Mouse (Mus musculus): ENCODE results near the gene Eva1a.

Eva1a gene

DNA sequence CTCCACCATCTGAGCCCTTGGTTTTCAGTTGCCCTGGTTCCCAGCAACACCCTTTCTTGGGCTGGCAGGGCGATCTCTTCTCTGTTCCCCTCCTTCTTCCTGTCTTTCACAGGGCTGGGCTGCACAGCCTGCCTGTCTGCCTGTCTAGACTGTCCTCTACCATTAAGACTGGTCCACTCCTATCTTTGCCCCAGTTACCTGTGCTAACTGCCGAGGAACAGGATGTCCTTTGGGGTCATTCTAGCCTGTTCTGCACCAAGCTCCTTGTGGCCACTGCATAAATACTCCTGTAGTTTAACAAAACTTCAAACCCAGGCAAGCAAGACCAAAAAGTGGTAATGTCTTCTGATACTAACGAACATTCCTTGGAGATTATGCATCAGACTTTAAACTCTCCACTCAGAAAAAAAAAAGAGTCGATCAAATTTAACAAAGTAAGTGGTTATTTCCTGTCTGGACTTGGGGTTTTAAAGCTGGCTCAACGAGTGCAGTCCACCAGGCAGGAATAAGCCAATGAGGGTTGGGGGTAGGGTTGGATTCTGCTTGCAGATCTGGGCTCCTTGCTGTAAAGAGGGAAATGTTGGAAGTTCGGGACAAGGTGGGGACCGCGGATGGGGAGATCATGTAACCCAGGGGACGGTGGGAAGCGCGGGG is at the start of gene Eva1a:
Eva1a (plus strand) TSS at position 210 of the 654 bp plus-strand sequence.
- DNase-seq (ENCODE audit: low read depth, low spot score) = no peak

GRCm38 (mm10) chr6:82012392-82012791 is 28.5 kb upstream of the Eva1a start:
- no peak for DNase-seq (ENCODE audit: low read depth, low spot score)

- no peak for DNase-seq (ENCODE audit: low read depth, low spot score)
Measured at GRCm38 (mm10) chr6:82021074-82021473, 19.8 kb upstream of the Eva1a start.

GRCm38 (mm10) chr6:82021494-82021893 is 19.3 kb upstream of the Eva1a start:
- no peak for DNase-seq (ENCODE audit: low read depth, low spot score)

DNA sequence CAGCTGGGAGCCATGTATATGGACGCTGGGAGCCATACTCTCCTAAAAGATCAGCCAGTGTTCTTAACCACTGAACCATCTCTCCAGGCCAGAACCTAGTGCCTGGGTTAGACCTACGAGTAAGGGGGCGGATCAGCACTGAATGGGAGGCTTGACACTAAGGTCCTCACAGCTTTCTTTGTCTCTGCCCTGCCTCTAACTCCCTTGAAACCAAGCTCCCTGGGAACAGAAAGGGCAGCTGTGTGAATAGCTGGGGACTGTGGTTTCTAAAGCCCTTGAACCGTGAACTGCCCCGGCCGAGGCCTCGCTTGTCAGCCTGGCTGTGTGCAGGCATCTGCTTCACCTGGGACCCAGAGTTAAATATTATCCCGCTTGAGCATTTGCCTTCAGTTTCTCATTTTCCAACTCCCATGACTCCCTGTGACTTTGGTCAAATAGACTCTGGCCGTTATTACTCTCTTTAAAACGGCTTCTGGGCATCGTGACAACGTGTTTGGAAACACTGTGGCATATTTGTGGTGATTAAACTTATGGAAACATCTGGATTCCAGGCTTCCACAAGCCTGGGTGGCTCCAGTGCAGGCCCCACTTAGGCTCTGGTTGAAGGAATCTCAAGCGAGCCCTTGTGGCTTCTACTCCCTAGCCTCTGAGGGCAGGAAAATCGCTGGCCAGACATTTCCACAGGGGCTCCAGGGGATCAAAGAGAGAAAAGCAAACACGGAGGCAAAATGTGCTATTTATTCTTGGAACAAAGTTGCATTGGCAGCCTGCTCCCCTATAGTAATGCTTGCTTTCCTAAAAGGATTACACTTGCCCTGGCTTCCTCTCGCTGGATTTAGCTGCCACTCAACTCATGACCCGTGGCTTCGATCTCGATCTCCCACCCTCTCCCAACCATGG is 11.0 kb upstream of the Eva1a start:
- no peak for DNase-seq (ENCODE audit: low read depth, low spot score)

DNA sequence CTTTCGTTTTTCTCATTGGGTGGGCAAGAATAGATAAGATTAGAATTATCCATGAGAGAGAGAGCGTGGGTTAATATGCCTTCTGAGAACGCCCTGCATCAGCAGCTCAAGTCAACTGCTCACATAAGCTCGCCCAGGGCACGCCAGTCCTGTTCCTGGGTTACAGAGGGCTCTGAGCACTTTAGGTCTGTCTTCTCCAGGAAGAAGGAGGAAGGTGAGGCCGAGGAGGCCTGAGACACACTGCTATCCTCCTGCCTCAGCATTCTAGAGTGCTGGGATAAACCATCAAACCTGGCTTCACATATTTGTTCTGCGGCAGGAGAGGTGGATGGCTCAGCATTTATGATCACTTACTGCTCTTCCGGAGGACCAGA is 10.3 kb upstream of the Eva1a start:
- no peak for DNase-seq (ENCODE audit: low read depth, low spot score)

GRCm38 (mm10) chr6:82037211-82037610 is 3.6 kb upstream of the Eva1a start:
- DNase-seq (ENCODE audit: low read depth, low spot score) = no peak

GRCm38 (mm10) chr6:82039193-82039592 is 1.6 kb upstream of the Eva1a start:
- DNase-seq (ENCODE audit: low read depth, low spot score) = no peak

DNA sequence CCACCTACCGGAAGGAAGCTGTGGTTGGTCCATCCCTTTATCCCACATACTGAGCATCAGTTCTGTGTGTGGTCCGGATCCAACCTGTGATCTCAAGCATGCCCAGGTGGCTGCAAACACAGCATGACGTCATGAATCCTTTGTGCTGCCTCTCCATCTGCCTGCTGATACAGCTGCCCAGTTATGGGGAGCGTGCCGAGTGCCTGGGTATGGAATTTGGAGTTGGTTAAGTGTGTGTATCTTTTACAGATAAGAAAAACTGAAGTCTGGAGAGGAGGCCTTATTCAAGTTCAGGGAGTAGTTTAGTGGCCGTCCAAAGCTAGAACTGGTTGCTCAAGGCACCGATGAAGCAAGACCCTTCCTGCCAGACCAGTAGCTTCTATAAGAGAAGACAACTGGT is 875 bp upstream of the Eva1a start:
- DNase-seq (ENCODE audit: low read depth, low spot score) = no peak

GRCm38 (mm10) chr6:82041488-82042295 is 849 bp downstream of the Eva1a start:
- DNase-seq (ENCODE audit: low read depth, low spot score) = no peak

DNA sequence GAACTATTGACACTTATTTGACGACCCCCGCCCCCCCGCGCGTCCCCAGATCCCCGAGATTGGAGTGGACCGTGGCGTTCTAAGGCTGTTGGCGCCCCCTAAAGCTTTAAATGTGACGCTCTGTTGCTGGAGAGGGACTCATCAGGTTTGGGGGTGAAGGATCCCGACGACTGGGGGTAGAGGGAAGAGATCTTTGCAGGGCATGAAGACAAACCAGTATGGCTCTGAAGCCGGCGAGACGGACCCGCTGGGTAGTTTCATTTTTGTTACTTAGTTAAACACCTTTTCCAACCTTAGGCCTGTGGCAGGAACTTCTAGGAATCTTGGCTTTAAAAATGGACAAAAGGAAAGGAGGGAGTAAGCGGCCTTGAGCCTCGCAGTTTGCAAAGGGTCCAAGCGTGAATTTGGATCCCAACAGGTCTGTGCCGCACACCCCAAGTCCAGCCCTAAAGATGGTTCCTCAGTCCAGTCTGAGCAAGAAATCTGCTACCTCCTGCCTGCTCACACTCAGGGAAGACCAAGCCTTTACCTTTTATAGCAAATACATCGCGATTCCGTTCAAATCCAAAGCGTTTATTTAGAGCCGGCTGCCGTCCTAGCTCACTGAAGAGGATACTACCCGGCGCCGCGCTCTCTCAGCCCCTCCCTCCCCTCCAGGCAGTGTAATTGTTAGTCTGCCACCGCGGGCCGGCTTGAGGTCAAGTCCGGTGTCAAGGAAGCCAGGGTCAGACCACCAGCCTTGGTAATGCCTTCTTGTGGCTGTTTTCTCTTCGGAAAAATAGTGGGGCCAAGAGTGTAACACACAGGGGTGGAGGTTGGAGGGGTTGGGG is 1.7 kb downstream of the Eva1a start:
- DNase-seq (ENCODE audit: low read depth, low spot score) = no peak

DNA sequence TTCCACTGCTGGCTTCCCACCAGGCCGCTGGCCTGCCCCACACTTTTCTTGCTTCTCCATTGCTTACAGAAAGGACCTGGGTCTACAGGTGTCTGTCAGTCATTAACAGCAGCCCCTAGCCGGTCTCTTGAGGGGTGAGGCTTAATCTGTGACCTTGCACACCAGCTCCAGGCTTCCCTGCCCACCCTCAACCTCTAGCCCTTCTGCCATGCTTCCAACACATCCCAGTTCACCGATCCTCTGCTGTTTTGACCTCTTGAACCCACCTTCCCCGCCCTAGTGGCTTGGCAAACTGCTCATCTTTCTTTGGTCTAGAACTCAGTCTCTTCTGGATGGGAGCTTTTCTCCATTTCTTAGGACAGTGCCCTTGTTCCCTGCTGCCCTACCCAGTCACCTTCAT is 2.8 kb downstream of the Eva1a start:
- DNase-seq (ENCODE audit: low read depth, low spot score) = no peak

GRCm38 (mm10) chr6:82044509-82044908 is 3.7 kb downstream of the Eva1a start:
- no peak for DNase-seq (ENCODE audit: low read depth, low spot score)

- DNase-seq (ENCODE audit: low read depth, low spot score) = no peak
Measured at GRCm38 (mm10) chr6:82047977-82048376, 7.1 kb downstream of the Eva1a start.

DNA sequence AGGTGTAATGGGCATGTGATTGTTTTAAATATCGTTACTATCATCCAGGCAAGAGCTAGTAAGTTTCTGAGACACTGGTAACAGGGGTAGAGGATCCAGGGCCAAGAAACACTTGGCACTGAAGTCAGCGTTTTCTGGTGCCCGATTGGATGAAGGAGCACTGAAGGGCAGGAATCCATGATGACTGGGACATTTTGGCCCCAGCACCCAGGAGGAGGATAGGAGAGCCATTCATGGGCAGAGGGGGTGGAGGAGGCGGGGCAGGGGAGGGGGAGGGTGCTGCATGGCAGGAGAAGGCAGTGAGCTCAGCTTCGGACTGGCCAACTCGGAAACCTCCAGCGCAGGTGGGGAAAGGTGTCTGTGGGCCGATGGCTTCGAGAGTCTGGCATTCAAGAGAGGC is 9.4 kb downstream of the Eva1a start:
- no peak for DNase-seq (ENCODE audit: low read depth, low spot score)

DNA sequence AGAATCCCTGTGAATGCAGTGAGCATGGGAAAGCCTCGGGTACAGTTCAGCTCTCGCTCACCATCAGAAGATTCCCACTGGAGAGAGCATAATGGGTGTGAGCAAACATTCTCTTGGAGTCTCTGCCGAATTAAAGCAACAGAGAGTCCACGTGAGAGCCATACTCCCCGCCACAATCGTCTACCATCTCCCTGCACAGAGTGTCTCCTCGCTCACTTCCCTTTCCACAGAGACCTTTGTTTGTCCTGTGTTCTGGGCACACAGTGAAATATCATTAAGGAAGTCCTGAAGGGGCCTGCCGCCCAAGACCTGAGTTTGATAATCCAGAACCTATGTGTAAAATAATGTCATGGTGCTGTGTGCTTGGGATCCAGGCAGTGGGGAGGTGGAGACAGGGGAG is 10.7 kb downstream of the Eva1a start:
- no peak for DNase-seq (ENCODE audit: low read depth, low spot score)

DNA sequence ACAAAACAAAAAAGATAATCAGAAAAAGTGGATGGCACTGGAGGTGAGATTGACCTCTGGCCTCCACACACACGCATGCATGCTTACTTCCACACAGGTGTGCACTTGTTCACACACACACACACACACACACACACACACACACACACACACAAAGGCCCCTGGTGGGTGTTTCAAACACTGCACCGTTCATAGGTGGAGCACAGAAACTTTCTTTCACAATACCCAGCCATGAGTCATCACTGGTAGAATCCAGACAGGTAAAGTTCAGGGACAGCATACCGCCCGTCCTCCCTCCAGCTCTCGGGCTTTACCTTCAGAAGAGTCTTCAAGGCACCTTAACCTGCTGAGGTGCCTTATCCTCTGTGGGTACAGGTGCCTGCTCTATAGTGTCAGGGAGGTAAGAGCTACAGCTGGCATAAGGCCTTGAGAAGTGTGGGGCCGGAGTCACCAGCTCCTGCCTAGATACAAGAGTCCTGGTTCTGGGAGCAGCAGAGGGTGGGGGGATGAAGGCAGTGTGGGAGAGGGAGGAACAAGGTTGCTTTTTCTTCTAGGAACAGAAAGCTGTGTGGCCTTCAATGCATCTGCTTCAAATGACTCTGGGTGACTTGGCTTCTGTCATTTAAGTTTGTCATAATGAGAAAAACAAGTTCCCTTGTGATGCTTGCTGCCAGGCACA is 11.3 kb downstream of the Eva1a start:
- DNase-seq (ENCODE audit: low read depth, low spot score) = no peak

DNA sequence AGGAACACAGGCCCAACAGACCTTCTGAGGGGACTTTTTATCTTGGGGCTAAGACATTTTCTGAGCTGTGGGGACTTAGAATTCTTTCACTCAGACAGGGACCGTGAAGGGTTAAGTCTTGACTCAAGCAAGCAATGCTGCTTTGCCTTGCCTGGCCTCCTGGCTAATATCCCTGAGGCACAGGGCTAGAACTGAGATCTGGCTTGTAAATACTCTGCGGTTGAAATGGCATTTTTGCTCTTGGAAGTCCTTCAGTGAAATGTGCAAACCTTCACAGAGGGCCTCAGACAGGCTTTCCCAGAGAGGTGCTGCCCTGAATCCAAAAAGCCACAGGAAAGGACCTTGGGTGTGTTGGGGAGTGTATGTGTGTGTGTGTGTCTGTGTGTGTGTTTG is 11.9 kb downstream of the Eva1a start:
- DNase-seq (ENCODE audit: low read depth, low spot score) = no peak

DNA sequence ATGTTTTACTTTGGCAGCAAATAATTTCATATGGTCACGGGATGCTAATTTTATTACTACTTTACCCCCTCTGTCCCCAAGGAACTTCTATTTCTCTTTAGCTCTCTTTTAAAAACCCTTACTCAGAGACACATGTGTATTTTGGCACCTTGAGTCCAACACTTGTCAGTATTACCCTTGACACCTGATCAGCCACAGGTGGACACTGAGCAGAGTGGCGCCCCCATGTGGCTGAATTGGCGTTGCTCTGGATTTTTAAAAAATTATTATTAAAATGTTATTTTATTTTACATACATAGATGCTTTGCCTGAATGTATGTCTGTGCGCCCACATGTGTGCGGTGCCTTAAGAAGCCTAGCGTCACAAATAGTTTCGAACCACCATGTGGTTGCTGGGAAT is 14.0 kb downstream of the Eva1a start:
- no peak for DNase-seq (ENCODE audit: low read depth, low spot score)

- no peak for DNase-seq (ENCODE audit: low read depth, low spot score)
Measured at GRCm38 (mm10) chr6:82059896-82060295, 19.1 kb downstream of the Eva1a start.

DNA sequence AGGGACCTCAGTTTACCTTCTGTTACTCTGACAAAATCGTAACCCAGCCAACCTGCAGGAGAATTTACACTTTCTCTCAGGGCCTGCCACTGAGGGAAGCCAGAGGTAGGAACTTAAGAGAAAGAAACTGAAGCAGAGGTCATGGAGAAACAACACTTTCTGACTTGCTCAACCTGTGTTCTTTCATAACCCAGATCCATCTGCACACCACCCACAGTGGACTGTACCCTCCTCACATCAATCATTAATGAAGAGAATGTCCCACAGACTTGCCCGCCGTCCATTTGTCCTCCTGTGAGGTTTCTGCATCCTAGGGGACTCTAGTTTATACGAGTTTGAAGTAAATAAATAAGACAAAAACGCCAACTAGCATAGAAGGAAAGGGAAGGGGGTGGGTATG is 24.4 kb downstream of the Eva1a start:
- no peak for DNase-seq (ENCODE audit: low read depth, low spot score)
